Mouse (Mus musculus): ENCODE results near the gene Bcar3. TPM values are rescaled to one million over a fixed set of nuclear protein-coding genes. Genes with fewer than 3 reads are reported as not detected.

The Bcar3 gene
- polyA plus RNA-seq (2017; shearing (Covaris generic)), result 0.24 TPM

GRCm38 (mm10) chr3:122293954-122294850 lies at the start of gene Bcar3:
Gene Bcar3 (plus strand): TSS chr3:122294136.

GRCm38 (mm10) chr3:122245215-122245877 lies 48.6 kb upstream of the Bcar3 start, which contains the start of gene Gclm:
Gene Gclm (plus strand): TSS chr3:122245557.

GRCm38 (mm10) chr3:122274241-122275024 lies 19.5 kb upstream of the Bcar3 start, which contains the start of gene Dnttip2:
Gene Dnttip2 (plus strand): TSS chr3:122274388.

Other genes starting within 250 kb of the Bcar3 start
- not detected for gene Abca4, start 249.7 kb upstream of the Bcar3 start, polyA plus RNA-seq (2017; shearing (Covaris generic))
- gene Gclm, start 48.6 kb upstream of the Bcar3 start, polyA plus RNA-seq (2017; shearing (Covaris generic)), result 55.4 TPM
- 100 TPM for gene Dnttip2, start 19.7 kb upstream of the Bcar3 start, polyA plus RNA-seq (2017; shearing (Covaris generic))

Measured in effector memory CD4-positive, alpha-beta T cell, adult 5 months (primary cell).